In the genomic region with DNA sequence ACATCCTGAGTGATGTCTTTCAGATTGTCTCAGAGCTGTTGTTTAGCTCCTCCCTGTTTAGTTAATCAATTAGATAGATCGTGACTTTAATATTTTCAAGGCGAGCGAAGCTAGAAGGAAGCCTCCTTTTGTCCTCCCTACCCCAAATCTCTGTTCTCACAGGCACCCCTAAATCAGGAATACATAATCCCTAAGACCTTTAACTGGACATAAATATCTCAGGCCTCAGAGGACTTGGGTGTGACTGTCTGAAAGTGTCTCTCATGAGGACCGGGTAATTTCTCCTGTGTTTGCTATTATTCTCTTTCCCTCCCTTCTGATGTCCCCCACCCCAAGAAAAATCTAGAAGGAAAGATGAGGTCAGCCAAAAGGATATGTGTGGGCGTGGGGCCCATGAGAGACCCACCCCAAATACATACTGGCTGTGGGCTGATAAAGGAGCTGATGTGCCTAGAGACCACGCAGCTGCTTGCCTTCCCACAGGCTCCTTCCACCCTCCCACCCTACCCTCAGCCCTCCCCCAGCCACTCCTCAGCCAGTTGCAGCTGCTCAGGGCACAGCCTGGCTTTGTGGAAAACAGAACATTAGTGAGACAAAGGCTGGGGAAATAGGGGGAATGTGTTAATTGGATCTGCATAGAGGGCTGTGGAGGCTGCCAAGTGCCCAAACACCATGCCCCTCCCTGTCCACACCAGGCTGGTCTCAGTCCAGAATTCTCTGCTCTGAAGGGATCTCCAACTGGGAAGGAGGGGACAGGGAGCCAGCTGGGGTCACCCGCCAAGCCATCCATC, we compare ENCODE assay signal across 9 mouse cellular contexts.
DNase-seq lines count a peak whose midpoint lies in the region; ATAC-seq and TF ChIP-seq lines count a peak whose summit lies in the region.
"Had no signal": no experiment of that assay in that cellular context is flagged by ENCODE, and none has a peak within 500 bp of the region (broad histone marks: within the 10 kb centered on the region; RNA-seq: fewer than 3 reads in every experiment).

No protein-coding gene starts in this region.

- H3K9me3 ChIP-seq in heart, embryonic 16.5 days (replicated peaks; ENCODE audit: control insufficient read depth, low read length): 0 out of 2 replicates have a peak, but pooled peaks cover 3% of the 10 kb centered on the region
- no peaks in the 10 kb centered on the region for H3K9me3 ChIP-seq in forebrain, postnatal 0 days (ENCODE audit: low read length)
- H3K9me3 ChIP-seq in midbrain, embryonic 14.5 days (ENCODE audit: control insufficient read depth, low read length): no peaks in the 10 kb centered on the region

- H3K27ac ChIP-seq in heart, embryonic 16.5 days (ENCODE audit: low read length): no peak overlapping the region
- H3K27ac ChIP-seq in forebrain, postnatal 0 days (ENCODE audit: low read depth, low read length): no peak overlapping the region
- peak overlapping the region; percentile 32; the same call in 1 of the 2 replicates for H3K27ac ChIP-seq in midbrain, embryonic 14.5 days (replicated peaks; ENCODE audit: low read depth, low read length)

- H3K4me2 ChIP-seq in heart, embryonic 16.5 days (ENCODE audit: low read depth, low read length): no peak overlapping the region
- no peak overlapping the region for H3K4me2 ChIP-seq in forebrain, postnatal 0 days (ENCODE audit: low read depth)
- H3K4me2 ChIP-seq in midbrain, embryonic 14.5 days (ENCODE audit: low read length): no peak overlapping the region

- no peaks in the 10 kb centered on the region for H3K27me3 ChIP-seq in heart, embryonic 16.5 days (ENCODE audit: control insufficient read depth, insufficient read depth, low read length)
- H3K27me3 ChIP-seq in forebrain, postnatal 0 days (ENCODE audit: insufficient read depth, low read length): no peaks in the 10 kb centered on the region
- no peaks in the 10 kb centered on the region for H3K27me3 ChIP-seq in midbrain, embryonic 14.5 days (ENCODE audit: control insufficient read depth, insufficient read depth, low read length)

- TF ChIP-seq CTCF in forebrain, postnatal 0 days (IDR thresholded peaks at IDR 0.05; ENCODE audit: low read depth): no peak

- no peaks in the 10 kb centered on the region for H3K36me3 ChIP-seq in heart, embryonic 16.5 days (ENCODE audit: control insufficient read depth, insufficient read depth)
- no peaks in the 10 kb centered on the region for H3K36me3 ChIP-seq in forebrain, postnatal 0 days (ENCODE audit: insufficient read depth)
- no peaks in the 10 kb centered on the region for H3K36me3 ChIP-seq in midbrain, embryonic 14.5 days (ENCODE audit: control insufficient read depth, insufficient read depth, low read length)
- H3K36me3 ChIP-seq: G1E had no signal

- H3K4me1 ChIP-seq in heart, embryonic 16.5 days (ENCODE audit: control insufficient read depth, insufficient read depth, low read length): no peaks in the 10 kb centered on the region
- H3K4me1 ChIP-seq in forebrain, postnatal 0 days (ENCODE audit: insufficient read depth): 0 out of 2 replicates have a peak, but pooled peaks cover 4% of the 10 kb centered on the region
- peaks cover 10% of the 10 kb centered on the region; the same call in 1 of the 2 replicates for H3K4me1 ChIP-seq in midbrain, embryonic 14.5 days (ENCODE audit: control insufficient read depth, insufficient read depth, low read length)

- ATAC-seq in heart, embryonic 16.5 days (replicated peaks; ENCODE audit: extremely low read depth, insufficient read depth, low FRiP score): peak; percentile 52
- peak; percentile 98 for ATAC-seq in forebrain, postnatal 0 days
- peak; percentile 76 for ATAC-seq in midbrain, embryonic 14.5 days (ENCODE audit: low FRiP score, low TSS enrichment)

- no peak for DNase-seq in heart, adult 8-10 months (ENCODE audit: low spot score)
- DNase-seq in WW6 (ENCODE audit: low read depth, low spot score): peak; percentile 40
- peak; percentile 59 for DNase-seq in forebrain, postnatal 0 days
- DNase-seq in midbrain, embryonic 14.5 days: peak; percentile 69
- DNase-seq in thymus, postnatal 10 days (ENCODE audit: low spot score in 2 of 2): no peak
- no peak for DNase-seq in thymus, postnatal 0 days (ENCODE audit: low spot score)
- DNase-seq in thymus, postnatal 4 days: no peak

- no peak overlapping the region for H3K4me3 ChIP-seq in heart, embryonic 16.5 days (ENCODE audit: low read length)
- H3K4me3 ChIP-seq in forebrain, postnatal 0 days (ENCODE audit: low read depth, low read length): no peak overlapping the region
- no peak overlapping the region for H3K4me3 ChIP-seq in midbrain, embryonic 14.5 days (replicated peaks; ENCODE audit: low read depth, low read length)

- no peak overlapping the region for H3K9ac ChIP-seq in heart, embryonic 16.5 days (ENCODE audit: low read length)
- no peak overlapping the region for H3K9ac ChIP-seq in forebrain, postnatal 0 days
- no peak overlapping the region for H3K9ac ChIP-seq in midbrain, embryonic 14.5 days (replicated peaks; ENCODE audit: low read length)

- WGBS in heart, embryonic 16.5 days: 50% methylated on average over 7 of the region's 7 CpGs
- WGBS in forebrain, postnatal 0 days: 40% methylated on average over 7 of the region's 7 CpGs
- WGBS in midbrain, embryonic 14.5 days: 55% methylated on average over 7 of the region's 7 CpGs

Comparison
In these comparisons a context has a peak if more than half of its experiments do, and no peak if none do; other contexts are left out.
1. DNase-seq: peak in WW6 (single experiment), forebrain, postnatal 0 days (single experiment) and midbrain, embryonic 14.5 days (single experiment); none in heart, adult 8-10 months (single experiment), thymus, postnatal 10 days (0 of 2), thymus, postnatal 0 days (single experiment) and thymus, postnatal 4 days (single experiment).
2. Peak in every context shown above with its lines, with median percentiles within 50 percentile points of each other: ATAC-seq.